Mouse (Mus musculus): ENCODE data around the gene P2rx6. TPM values are rescaled to one million over a fixed set of nuclear protein-coding genes. Genes with fewer than 3 reads are reported as not detected.

P2rx6 gene
- total RNA-seq, 1 experiment from 2014 or later, result 0.56 TPM

- DNase-seq, result no peak
These were observed 1.9 kb downstream of the P2rx6 start for GRCm38 (mm10) chr16:17563580-17563979.

GRCm38 (mm10) chr16:17564221-17564620 is 2.5 kb downstream of the P2rx6 start:
- DNase-seq, result no peak

GRCm38 (mm10) chr16:17564771-17565170 is 3.1 kb downstream of the P2rx6 start:
- DNase-seq, result no peak

GRCm38 (mm10) chr16:17566186-17566585 is 4.5 kb downstream of the P2rx6 start:
- DNase-seq, result no peak

- DNase-seq, result peak; percentile 84
These were observed 14.5 kb downstream of the P2rx6 start for GRCm38 (mm10) chr16:17575870-17576824.

GRCm38 (mm10) chr16:17576825-17577215 is 15.1 kb downstream of the P2rx6 start:
- DNase-seq, result no peak

- DNase-seq, result peak; percentile 36
These were observed 21.4 kb downstream of the P2rx6 start, which contains the start of gene Slc7a4 for GRCm38 (mm10) chr16:17583064-17583463. Slc7a4 (minus strand) TSS chr16:17583214.

GRCm38 (mm10) chr16:17584555-17584954 is 22.9 kb downstream of the P2rx6 start:
- DNase-seq, result peak; percentile 22

- no peak for DNase-seq
These were observed 29.0 kb downstream of the P2rx6 start for GRCm38 (mm10) chr16:17590731-17591130.

GRCm38 (mm10) chr16:17600944-17601562 is 39.4 kb downstream of the P2rx6 start:
- DNase-seq, result no peak

GRCm38 (mm10) chr16:17604941-17605340 is 43.3 kb downstream of the P2rx6 start:
- DNase-seq, result no peak

GRCm38 (mm10) chr16:17605684-17606083 is 44.0 kb downstream of the P2rx6 start:
- DNase-seq, result no peak

- DNase-seq, result no peak
These were observed 49.7 kb downstream of the P2rx6 start for GRCm38 (mm10) chr16:17611383-17611782.

GRCm38 (mm10) chr16:17614740-17615139 is 53.1 kb downstream of the P2rx6 start:
- DNase-seq, result peak; percentile 17

- DNase-seq, result no peak
These were observed 54.5 kb downstream of the P2rx6 start for GRCm38 (mm10) chr16:17616212-17616611.

GRCm38 (mm10) chr16:17617922-17618565 is 56.4 kb downstream of the P2rx6 start:
- DNase-seq, result peak; percentile 56

- DNase-seq, result peak; percentile 95
These were observed 57.8 kb downstream of the P2rx6 start, which contains the start of gene Smpd4 for GRCm38 (mm10) chr16:17619198-17620105. Smpd4 (plus strand) TSS chr16:17619354.

- no peak for DNase-seq
These were observed 60.3 kb downstream of the P2rx6 start for GRCm38 (mm10) chr16:17621936-17622335.

GRCm38 (mm10) chr16:17625488-17626268 is 64.0 kb downstream of the P2rx6 start:
- no peak for DNase-seq

GRCm38 (mm10) chr16:17626269-17626555 is 64.5 kb downstream of the P2rx6 start:
- DNase-seq, result no peak

Data from adrenal gland, postnatal 14 days (tissue).